Mouse (Mus musculus): Measurements from ENCODE around the gene Arhgap33.

- TF ChIP-seq CTCF (IDR thresholded peaks at IDR 0.05; ENCODE audit: low read depth), result no peak
- no peak for TF ChIP-seq EP300 (IDR thresholded peaks at IDR 0.05; ENCODE audit: low read depth)
These were observed 9.5 kb upstream of the Arhgap33 start for GRCm38 (mm10) chr7:30544327-30544726.
